Mouse (Mus musculus): ENCODE measurements around the gene Tnni1. TPM values are rescaled to one million over a fixed set of nuclear protein-coding genes. Genes with fewer than 3 reads are reported as not detected.

The Tnni1 gene
- total RNA-seq, 2 experiments from 2014 or later = not detected

- no peak for ATAC-seq (replicated peaks; ENCODE audit: poor library complexity, severe bottlenecking)
Observed at GRCm38 (mm10) chr1:135800192-135800950, 21.1 kb downstream of the Tnni1 start.

GRCm38 (mm10) chr1:135807546-135807945 lies 28.3 kb downstream of the Tnni1 start:
- no peak for ATAC-seq (replicated peaks; ENCODE audit: poor library complexity, severe bottlenecking)

- no peak for ATAC-seq (replicated peaks; ENCODE audit: poor library complexity, severe bottlenecking)
Observed at GRCm38 (mm10) chr1:135810180-135810579, 30.9 kb downstream of the Tnni1 start.

GRCm38 (mm10) chr1:135811016-135811646 lies 31.9 kb downstream of the Tnni1 start:
- peak; percentile 88 for ATAC-seq (replicated peaks; ENCODE audit: poor library complexity, severe bottlenecking)

- no peak for ATAC-seq (replicated peaks; ENCODE audit: poor library complexity, severe bottlenecking)
Observed at GRCm38 (mm10) chr1:135812205-135812604, 33.0 kb downstream of the Tnni1 start.

GRCm38 (mm10) chr1:135812618-135813017 lies 33.4 kb downstream of the Tnni1 start:
- ATAC-seq (replicated peaks; ENCODE audit: poor library complexity, severe bottlenecking) = no peak

GRCm38 (mm10) chr1:135813071-135813470 lies 33.8 kb downstream of the Tnni1 start:
- no peak for ATAC-seq (replicated peaks; ENCODE audit: poor library complexity, severe bottlenecking)

GRCm38 (mm10) chr1:135813687-135814395 lies 34.6 kb downstream of the Tnni1 start:
- peak; percentile 26 for ATAC-seq (replicated peaks; ENCODE audit: poor library complexity, severe bottlenecking)

GRCm38 (mm10) chr1:135814531-135814930 lies 35.3 kb downstream of the Tnni1 start:
- no peak for ATAC-seq (replicated peaks; ENCODE audit: poor library complexity, severe bottlenecking)

- ATAC-seq (replicated peaks; ENCODE audit: poor library complexity, severe bottlenecking) = no peak
Observed at GRCm38 (mm10) chr1:135817595-135817994, 38.4 kb downstream of the Tnni1 start.

GRCm38 (mm10) chr1:135818481-135819086 lies 39.4 kb downstream of the Tnni1 start, which contains the start of gene Lad1:
Lad1 (plus strand) TSS chr1:135818598.
- no peak; the same call in 1 of the 2 replicates for ATAC-seq (replicated peaks; ENCODE audit: poor library complexity, severe bottlenecking)

GRCm38 (mm10) chr1:135820071-135820470 lies 40.8 kb downstream of the Tnni1 start:
- ATAC-seq (replicated peaks; ENCODE audit: poor library complexity, severe bottlenecking) = no peak

- no peak for ATAC-seq (replicated peaks; ENCODE audit: poor library complexity, severe bottlenecking)
Observed at GRCm38 (mm10) chr1:135820736-135821364, 41.6 kb downstream of the Tnni1 start.

GRCm38 (mm10) chr1:135821780-135822179 lies 42.5 kb downstream of the Tnni1 start:
- ATAC-seq (replicated peaks; ENCODE audit: poor library complexity, severe bottlenecking) = no peak

GRCm38 (mm10) chr1:135828918-135829317 lies 49.7 kb downstream of the Tnni1 start:
- ATAC-seq (replicated peaks; ENCODE audit: poor library complexity, severe bottlenecking) = peak; percentile 77

- no peak for ATAC-seq (replicated peaks; ENCODE audit: poor library complexity, severe bottlenecking)
Observed at GRCm38 (mm10) chr1:135834206-135834859, 55.1 kb downstream of the Tnni1 start.

GRCm38 (mm10) chr1:135834983-135835382 lies 55.7 kb downstream of the Tnni1 start:
- ATAC-seq (replicated peaks; ENCODE audit: poor library complexity, severe bottlenecking) = no peak

GRCm38 (mm10) chr1:135835716-135836483 lies 56.7 kb downstream of the Tnni1 start, which contains the start of gene Tnnt2:
Tnnt2 (plus strand) TSS chr1:135836354.
- ATAC-seq (replicated peaks; ENCODE audit: poor library complexity, severe bottlenecking) = no peak

GRCm38 (mm10) chr1:135838626-135839025 lies 59.4 kb downstream of the Tnni1 start:
- ATAC-seq (replicated peaks; ENCODE audit: poor library complexity, severe bottlenecking) = no peak
